Mouse (Mus musculus): ENCODE measurements around the gene Bcl2l12. TPM values are rescaled to one million over a fixed set of nuclear protein-coding genes. Genes with fewer than 3 reads are reported as not detected.

Gene Bcl2l12
- polyA plus RNA-seq, 1 experiment from 2014 or later = 11.7 TPM

GRCm38 (mm10) chr7:44986879-44987718 lies 11.4 kb downstream of the Bcl2l12 start:
- Histone ChIP-seq H3K27ac (ENCODE audit: low read depth) (peak overlapping the region; percentile 82), H3K9me3 (ENCODE audit: low read length) (no peaks in the 10 kb centered on the region), H3K4me3 (ENCODE audit: low read depth, low read length) (peak overlapping the region; percentile 60), H3K4me1 (ENCODE audit: insufficient read depth) (peaks cover 20% of the 10 kb centered on the region), H3K36me3 (replicated peaks; ENCODE audit: insufficient read depth, low read length) (peaks cover 12% of the 10 kb centered on the region), H3K4me2 (ENCODE audit: low read depth, low read length) (peak overlapping the region; percentile 83), H3K27me3 (ENCODE audit: insufficient read depth, low read length) (no peaks in the 10 kb centered on the region), H3K9ac (replicated peaks) (peak overlapping the region; percentile 61)
- no peak for DNase-seq
- WGBS (ENCODE audit: insufficient replicate concordance) = under 1% methylated on average over 29 of the region's 29 CpGs
- peak; percentile 30 for ATAC-seq
- TF ChIP-seq CTCF (IDR thresholded peaks at IDR 0.05; ENCODE audit: low read depth) (0 out of 2 replicates have a peak, but pooled peaks have one; percentile 9), EP300 (IDR thresholded peaks at IDR 0.05; ENCODE audit: low read depth) (no peak)

DNA sequence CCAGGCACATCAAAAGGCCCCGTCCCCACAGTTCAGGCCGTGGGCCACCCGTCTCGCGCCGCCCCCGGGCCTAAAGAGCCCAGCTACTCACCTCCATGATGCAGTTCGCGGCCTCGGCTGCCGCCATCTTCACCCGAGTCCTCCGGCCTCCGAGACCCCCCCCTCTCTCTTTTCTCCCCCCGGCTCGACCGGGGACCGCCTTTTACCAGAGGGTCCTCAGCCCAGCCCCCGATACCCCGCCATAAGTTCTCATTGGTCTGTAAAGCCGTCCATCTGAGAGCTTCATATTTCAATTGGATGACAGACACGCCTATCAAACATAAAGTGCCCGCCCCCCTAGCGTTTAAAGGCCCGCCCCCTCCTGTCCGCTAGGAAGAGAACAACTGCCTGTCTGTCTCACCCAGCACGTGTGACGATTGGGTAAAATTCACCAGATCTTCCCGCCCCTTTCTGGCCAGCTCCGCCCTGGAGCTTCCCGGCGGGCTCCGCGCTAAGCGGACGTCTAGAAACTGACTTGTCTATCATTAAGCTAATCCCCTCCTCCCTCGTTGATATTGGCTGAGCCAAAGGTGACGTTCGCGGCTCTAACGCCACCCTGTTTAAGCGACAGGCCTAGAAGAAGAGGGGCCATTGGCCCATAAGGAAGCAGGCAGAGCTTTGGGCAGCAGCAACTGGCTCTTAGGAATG lies 12.2 kb downstream of the Bcl2l12 start, which contains the start of gene Prmt1:
TSS of gene Prmt1 (minus strand) at position 377 of the 687 bp plus-strand sequence.
- Histone ChIP-seq H3K4me3 (ENCODE audit: low read depth, low read length) (peak within 1 kb of the TSS; percentile 87), H3K36me3 (replicated peaks; ENCODE audit: insufficient read depth, low read length) (peaks cover 15% of the 10 kb centered on the region), H3K4me2 (ENCODE audit: low read depth, low read length) (peak within 1 kb of the TSS; percentile 97), H3K4me1 (ENCODE audit: insufficient read depth) (peaks cover 20% of the 10 kb centered on the region), H3K9me3 (ENCODE audit: low read length) (no peaks in the 10 kb centered on the region), H3K27ac (ENCODE audit: low read depth) (peak within 1 kb of the TSS; percentile 91), H3K27me3 (ENCODE audit: insufficient read depth, low read length) (no peaks in the 10 kb centered on the region), H3K9ac (replicated peaks) (peak within 1 kb of the TSS; percentile 90)
- ATAC-seq = peak; percentile 94
- TF ChIP-seq EP300 (IDR thresholded peaks at IDR 0.05; ENCODE audit: low read depth) = peak; percentile 67; the same call in 1 of the 2 replicates
- TF ChIP-seq CTCF (IDR thresholded peaks at IDR 0.05; ENCODE audit: low read depth) = no peak
- 2% methylated on average over 42 of the region's 42 CpGs for WGBS (ENCODE audit: insufficient replicate concordance)
- peak; percentile 96 for DNase-seq

- ATAC-seq (no peak), DNase-seq (peak; percentile 76)
- H3K27me3 ChIP-seq (ENCODE audit: insufficient read depth, low read length) = no peaks in the 10 kb centered on the region
- TF ChIP-seq CTCF (IDR thresholded peaks at IDR 0.05; ENCODE audit: low read depth) (peak; percentile 53), EP300 (IDR thresholded peaks at IDR 0.05; ENCODE audit: low read depth) (no peak)
- H3K9me3 ChIP-seq (ENCODE audit: low read length) = no peaks in the 10 kb centered on the region
- peak overlapping the region; percentile 87 for H3K4me3 ChIP-seq (ENCODE audit: low read depth, low read length)
- peaks cover 15% of the 10 kb centered on the region for H3K36me3 ChIP-seq (replicated peaks; ENCODE audit: insufficient read depth, low read length)
- peak overlapping the region; percentile 91 for H3K27ac ChIP-seq (ENCODE audit: low read depth)
- peaks cover 20% of the 10 kb centered on the region for H3K4me1 ChIP-seq (ENCODE audit: insufficient read depth)
- 1% methylated on average over 40 of the region's 45 CpGs for WGBS (ENCODE audit: insufficient replicate concordance)
- peak overlapping the region; percentile 97 for H3K4me2 ChIP-seq (ENCODE audit: low read depth, low read length)
- H3K9ac ChIP-seq (replicated peaks) = peak overlapping the region; percentile 90
Observed at GRCm38 (mm10) chr7:44985595-44986191, 12.8 kb downstream of the Bcl2l12 start.

- Histone ChIP-seq H3K4me2 (ENCODE audit: low read depth, low read length) (peak overlapping the region; percentile 97), H3K36me3 (replicated peaks; ENCODE audit: insufficient read depth, low read length) (peaks cover 24% of the 10 kb centered on the region), H3K4me3 (ENCODE audit: low read depth, low read length) (no peak overlapping the region), H3K27me3 (ENCODE audit: insufficient read depth, low read length) (no peaks in the 10 kb centered on the region), H3K4me1 (ENCODE audit: insufficient read depth) (peaks cover 20% of the 10 kb centered on the region), H3K9ac (replicated peaks) (no peak overlapping the region), H3K27ac (ENCODE audit: low read depth) (no peak overlapping the region; the same call in 1 of the 2 replicates), H3K9me3 (ENCODE audit: low read length) (no peaks in the 10 kb centered on the region)
- ATAC-seq = no peak
- DNase-seq = no peak
- WGBS (ENCODE audit: insufficient replicate concordance) = 52% methylated on average over 3 of the region's 3 CpGs
- TF ChIP-seq EP300 (IDR thresholded peaks at IDR 0.05; ENCODE audit: low read depth) = no peak
- no peak for TF ChIP-seq CTCF (IDR thresholded peaks at IDR 0.05; ENCODE audit: low read depth)
Observed at GRCm38 (mm10) chr7:44984833-44985164, 13.7 kb downstream of the Bcl2l12 start.

GRCm38 (mm10) chr7:44983944-44984832 lies 14.3 kb downstream of the Bcl2l12 start:
- Histone ChIP-seq H3K4me1 (ENCODE audit: insufficient read depth) (peaks cover 19% of the 10 kb centered on the region), H3K27ac (ENCODE audit: low read depth) (no peak overlapping the region; the same call in 1 of the 2 replicates), H3K27me3 (ENCODE audit: insufficient read depth, low read length) (no peaks in the 10 kb centered on the region), H3K9me3 (ENCODE audit: low read length) (no peaks in the 10 kb centered on the region), H3K4me2 (ENCODE audit: low read depth, low read length) (0 out of 2 replicates have a peak overlapping the region, but pooled peaks have one; percentile 97), H3K9ac (replicated peaks) (no peak overlapping the region), H3K4me3 (ENCODE audit: low read depth, low read length) (no peak overlapping the region), H3K36me3 (replicated peaks; ENCODE audit: insufficient read depth, low read length) (peaks cover 29% of the 10 kb centered on the region)
- no peak for DNase-seq
- TF ChIP-seq CTCF (IDR thresholded peaks at IDR 0.05; ENCODE audit: low read depth) (no peak; the same call in 1 of the 2 replicates), EP300 (IDR thresholded peaks at IDR 0.05; ENCODE audit: low read depth) (no peak)
- ATAC-seq = no peak
- WGBS (ENCODE audit: insufficient replicate concordance) = 75% methylated on average over 7 of the region's 7 CpGs
